Mouse (Mus musculus) bone marrow macrophage, adult 2 months (primary cell): ENCODE results near the gene Zg16.

Experiments
- CTCF ChIP-seq: IDR thresholded peaks from 2 replicates; pipeline ENCODE4 v1.5.1; 2012; ENCODE audit warnings: low read depth, mild to moderate bottlenecking, low read length, moderate library complexity
- POLR2A ChIP-seq: IDR thresholded peaks from 2 replicates; pipeline ENCODE4 v1.6.1; 2012; ENCODE audit warnings: mild to moderate bottlenecking, low read depth, low read length, borderline replicate concordance

DNA sequence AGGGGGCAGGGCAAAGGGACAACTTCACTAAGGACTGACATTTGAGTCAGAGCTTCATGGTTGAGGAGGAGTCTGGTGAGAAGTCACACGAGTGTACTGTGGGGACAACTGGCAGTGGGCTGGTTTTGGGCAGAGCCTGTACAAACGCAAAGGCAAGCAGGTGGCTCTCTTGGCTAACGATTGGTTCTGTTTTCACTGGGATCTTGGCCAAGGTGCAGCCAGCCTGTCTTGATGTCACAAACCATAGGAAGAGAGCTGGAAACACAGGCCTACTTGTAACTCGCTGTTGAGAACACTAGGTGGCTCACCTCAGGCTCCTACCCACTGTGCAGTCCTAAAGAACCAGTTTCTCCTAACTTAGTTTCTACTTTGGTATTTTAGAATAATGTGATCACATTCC lies 42.5 kb upstream of the Zg16 start:
- no peak for TF ChIP-seq POLR2A
- TF ChIP-seq CTCF = peak; percentile 58
